15 mouse cellular contexts compared by ENCODE assay signal in genomic region chr1:160765565-160765964, GRCm38 (mm10).
"Had no signal": no experiment of that assay in that cellular context is flagged by ENCODE, and none has a peak within 500 bp of the region (broad histone marks: within the 10 kb centered on the region; RNA-seq: fewer than 3 reads in every experiment).

No protein-coding gene starts in this region.

- H3K4me3 ChIP-seq: megakaryocyte, embryonic 14.5 days; midbrain, embryonic 13.5 days; midbrain, embryonic 15.5 days; neural tube, embryonic 12.5 days; stomach, embryonic 15.5 days had no signal

- H3K36me3 ChIP-seq: midbrain, embryonic 13.5 days; midbrain, embryonic 15.5 days; neural tube, embryonic 12.5 days; stomach, embryonic 15.5 days had no signal

- DNase-seq: lung, adult 18-20 months; lung, embryonic 14.5 days; lung, postnatal 10 days; lung, postnatal 4 days; right cerebral cortex, postnatal 14 days; thymus, adult 2 months; thymus, postnatal 25 days; thymus, postnatal 4 days had no signal

- H3K9ac ChIP-seq: lung, embryonic 14.5 days; midbrain, embryonic 13.5 days; midbrain, embryonic 15.5 days; neural tube, embryonic 12.5 days; stomach, embryonic 15.5 days had no signal

- H3K27me3 ChIP-seq: megakaryocyte, embryonic 14.5 days; midbrain, embryonic 13.5 days; midbrain, embryonic 15.5 days; neural tube, embryonic 12.5 days; stomach, embryonic 15.5 days had no signal

- ATAC-seq: midbrain, embryonic 13.5 days; midbrain, embryonic 15.5 days had no signal

- H3K4me1 ChIP-seq: midbrain, embryonic 13.5 days; midbrain, embryonic 15.5 days; neural tube, embryonic 12.5 days; stomach, embryonic 15.5 days had no signal

- H3K4me2 ChIP-seq: lung, embryonic 14.5 days; midbrain, embryonic 11.5 days; midbrain, embryonic 13.5 days; midbrain, embryonic 15.5 days; neural tube, embryonic 12.5 days; stomach, embryonic 15.5 days had no signal

- H3K9me3 ChIP-seq: megakaryocyte, embryonic 14.5 days; midbrain, embryonic 13.5 days; midbrain, embryonic 15.5 days; neural tube, embryonic 12.5 days; stomach, embryonic 15.5 days had no signal

- H3K27ac ChIP-seq: midbrain, embryonic 13.5 days; midbrain, embryonic 15.5 days; neural tube, embryonic 12.5 days; stomach, embryonic 15.5 days; stomach, postnatal 0 days had no signal
